Mouse (Mus musculus): ENCODE measurements at regions not wholly inside any gene's neighbourhood (a gene's known extent, or its start where the extent isn't known, plus 50 kb on each side); places are given as distances from the start of the nearest gene placed in this dataset.

GRCm38 (mm10) chr12:27838384-27838783 lies 496.0 kb upstream of the Sox11 start:
- peak in 1 of 2 experiments; percentile 25 for DNase-seq (ENCODE audit: low spot score in 2 of 2)

GRCm38 (mm10) chr12:27826208-27826607 lies 483.8 kb upstream of the Sox11 start:
- DNase-seq (ENCODE audit: low spot score in 2 of 2) = peak in 1 of 2 experiments; percentile 54

GRCm38 (mm10) chr12:27823392-27823791 lies 481.0 kb upstream of the Sox11 start:
- no peak for DNase-seq (ENCODE audit: low spot score in 2 of 2)

- no peak for DNase-seq (ENCODE audit: low spot score in 2 of 2)
These were observed 454.3 kb upstream of the Sox11 start for GRCm38 (mm10) chr12:27796642-27797041.

- DNase-seq (ENCODE audit: low spot score in 2 of 2) = no peak
These were observed 444.4 kb upstream of the Sox11 start for GRCm38 (mm10) chr12:27786716-27787291.

GRCm38 (mm10) chr12:27780801-27781200 lies 438.4 kb upstream of the Sox11 start:
- no peak for DNase-seq (ENCODE audit: low spot score in 2 of 2)

- DNase-seq (ENCODE audit: low spot score in 2 of 2) = no peak
These were observed 423.6 kb upstream of the Sox11 start for GRCm38 (mm10) chr12:27765948-27766347.

- no peak for DNase-seq (ENCODE audit: low spot score in 2 of 2)
These were observed 416.6 kb upstream of the Sox11 start for GRCm38 (mm10) chr12:27759016-27759415.

- DNase-seq (ENCODE audit: low spot score in 2 of 2) = no peak
These were observed 415.3 kb upstream of the Sox11 start for GRCm38 (mm10) chr12:27757641-27758040.

GRCm38 (mm10) chr12:27724619-27725200 lies 382.3 kb upstream of the Sox11 start:
- DNase-seq (ENCODE audit: low spot score in 2 of 2) = no peak

- no peak for DNase-seq (ENCODE audit: low spot score in 2 of 2)
These were observed 338.1 kb upstream of the Sox11 start for GRCm38 (mm10) chr12:27680459-27680858.

GRCm38 (mm10) chr12:27673404-27673803 lies 331.0 kb upstream of the Sox11 start:
- no peak for DNase-seq (ENCODE audit: low spot score in 2 of 2)

GRCm38 (mm10) chr12:27670650-27671084 lies 328.3 kb upstream of the Sox11 start:
- no peak for DNase-seq (ENCODE audit: low spot score in 2 of 2)

GRCm38 (mm10) chr12:27670190-27670589 lies 327.8 kb upstream of the Sox11 start:
- no peak for DNase-seq (ENCODE audit: low spot score in 2 of 2)

GRCm38 (mm10) chr12:27669542-27669941 lies 327.2 kb upstream of the Sox11 start:
- no peak for DNase-seq (ENCODE audit: low spot score in 2 of 2)

GRCm38 (mm10) chr12:27666456-27666855 lies 324.1 kb upstream of the Sox11 start:
- DNase-seq (ENCODE audit: low spot score in 2 of 2) = no peak

- no peak for DNase-seq (ENCODE audit: low spot score in 2 of 2)
These were observed 320.8 kb upstream of the Sox11 start for GRCm38 (mm10) chr12:27663126-27663525.

- no peak for DNase-seq (ENCODE audit: low spot score in 2 of 2)
These were observed 320.3 kb upstream of the Sox11 start for GRCm38 (mm10) chr12:27662723-27663122.

GRCm38 (mm10) chr12:27657536-27657935 lies 315.2 kb upstream of the Sox11 start:
- no peak for DNase-seq (ENCODE audit: low spot score in 2 of 2)

GRCm38 (mm10) chr12:27653541-27653940 lies 311.2 kb upstream of the Sox11 start:
- DNase-seq (ENCODE audit: low spot score in 2 of 2) = no peak

GRCm38 (mm10) chr12:27648602-27649001 lies 306.2 kb upstream of the Sox11 start:
- DNase-seq (ENCODE audit: low spot score in 2 of 2) = no peak

GRCm38 (mm10) chr12:27646497-27647307 lies 304.3 kb upstream of the Sox11 start:
- no peak for DNase-seq (ENCODE audit: low spot score in 2 of 2)

GRCm38 (mm10) chr12:27619616-27620015 lies 277.2 kb upstream of the Sox11 start:
- DNase-seq (ENCODE audit: low spot score in 2 of 2) = no peak

All from urinary bladder, postnatal 4 days (tissue).